Comparison of ENCODE assay signal across 24 mouse cellular contexts in the genomic region with DNA sequence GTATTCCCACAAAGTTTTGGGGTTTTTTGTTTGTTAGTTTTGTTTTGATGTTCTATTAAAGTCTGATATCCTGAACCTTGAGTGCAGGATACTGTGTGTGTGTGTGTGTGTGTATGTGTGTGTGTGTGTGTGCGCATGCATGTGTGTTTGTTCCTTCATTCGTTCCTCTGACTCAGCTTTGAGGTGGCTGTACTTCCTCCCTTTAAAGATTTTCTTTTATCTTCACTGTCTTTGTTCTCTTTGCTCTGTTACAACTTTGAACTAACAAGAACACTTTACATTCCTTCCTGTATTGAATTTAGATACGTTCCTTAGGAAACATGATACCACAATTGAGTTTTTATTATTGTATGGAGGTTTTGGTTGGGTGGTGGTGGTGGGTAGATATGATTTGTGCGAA. TPM values are rescaled to one million over a fixed set of nuclear protein-coding genes. Genes with fewer than 3 reads are reported as not detected.
DNase-seq lines count a peak whose midpoint lies in the region; ATAC-seq lines count a peak whose summit lies in the region.
"Had no signal": no experiment of that assay in that cellular context is flagged by ENCODE, and none has a peak within 500 bp of the region (broad histone marks: within the 10 kb centered on the region; RNA-seq: fewer than 3 reads in every experiment).

No protein-coding gene starts in this region.

- H3K27me3 ChIP-seq in heart, embryonic 13.5 days (replicated peaks), result no peaks in the 10 kb centered on the region
- H3K27me3 ChIP-seq in forebrain, embryonic 16.5 days (replicated peaks; ENCODE audit: control insufficient read depth, insufficient read depth, low read length), result no peaks in the 10 kb centered on the region
- H3K27me3 ChIP-seq: hindbrain, embryonic 12.5 days; limb, embryonic 12.5 days; liver, embryonic 12.5 days had no signal

- no peak overlapping the region for H3K4me2 ChIP-seq in heart, embryonic 13.5 days
- no peak overlapping the region for H3K4me2 ChIP-seq in forebrain, embryonic 16.5 days (ENCODE audit: low read length)
- H3K4me2 ChIP-seq: hindbrain, embryonic 12.5 days; limb, embryonic 12.5 days; liver, embryonic 12.5 days had no signal

- H3K4me3 ChIP-seq in heart, embryonic 13.5 days, result no peak overlapping the region
- no peak overlapping the region for H3K4me3 ChIP-seq in forebrain, embryonic 16.5 days (replicated peaks; ENCODE audit: low read length)
- H3K4me3 ChIP-seq: hindbrain, embryonic 12.5 days; limb, embryonic 12.5 days; liver, embryonic 12.5 days had no signal

- no peaks in the 10 kb centered on the region for H3K9me3 ChIP-seq in heart, embryonic 13.5 days
- no peaks in the 10 kb centered on the region for H3K9me3 ChIP-seq in forebrain, embryonic 16.5 days (ENCODE audit: control insufficient read depth, low read length)
- H3K9me3 ChIP-seq: hindbrain, embryonic 12.5 days; limb, embryonic 12.5 days; liver, embryonic 12.5 days had no signal

- ATAC-seq in heart, embryonic 13.5 days (ENCODE audit: extremely low read depth, insufficient number of reproducible peaks, low FRiP score, low TSS enrichment), result no peak
- peak; percentile 41; the same call in 1 of the 2 replicates for ATAC-seq in neutrophil, adult 5-6 weeks (ENCODE audit: extremely low read depth, insufficient number of reproducible peaks, low FRiP score, poor library complexity, severe bottlenecking)
- ATAC-seq in forebrain, embryonic 16.5 days, result no peak
- ATAC-seq: forebrain, embryonic 14.5 days; liver, embryonic 12.5 days had no signal

- peaks cover 17% of the 10 kb centered on the region for H3K4me1 ChIP-seq in heart, embryonic 13.5 days
- no peaks in the 10 kb centered on the region for H3K4me1 ChIP-seq in forebrain, embryonic 16.5 days (replicated peaks; ENCODE audit: control insufficient read depth, insufficient read depth, low read length)
- H3K4me1 ChIP-seq: hindbrain, embryonic 12.5 days; limb, embryonic 12.5 days had no signal

- peak overlapping the region; percentile 42; the same call in 1 of the 2 replicates for H3K27ac ChIP-seq in heart, embryonic 13.5 days (replicated peaks)
- H3K27ac ChIP-seq in forebrain, embryonic 16.5 days (ENCODE audit: low read length), result no peak overlapping the region
- H3K27ac ChIP-seq: hindbrain, embryonic 12.5 days; limb, embryonic 12.5 days; liver, embryonic 12.5 days had no signal

- 56% methylated on average over 4 of the region's 4 CpGs for WGBS in heart, embryonic 13.5 days
- WGBS in forebrain, embryonic 16.5 days, result 76% methylated on average over 4 of the region's 4 CpGs

- no peak for DNase-seq in heart, postnatal 10 days
- DNase-seq in T-cell, adult 2 months (ENCODE audit: low spot score), result peak; percentile 77
- peak; percentile 15 to 26 for DNase-seq in thymus, postnatal 36 days
- no peak for DNase-seq in ovary, postnatal 36 days (ENCODE audit: low spot score)
- DNase-seq in retina, postnatal 1 day, result no peak
- DNase-seq: adrenal gland, postnatal 25 days; cerebellum, adult 2 months; gastrocnemius, postnatal 25 days; kidney, adult 9 months; kidney, postnatal 25 days; lung, adult 2 months; right cerebral cortex, postnatal 14 days; spleen, adult 18-20 months had no signal

- no peak overlapping the region for H3K9ac ChIP-seq in heart, embryonic 13.5 days
- no peak overlapping the region for H3K9ac ChIP-seq in forebrain, embryonic 16.5 days (replicated peaks; ENCODE audit: low read depth, low read length)
- H3K9ac ChIP-seq: hindbrain, embryonic 12.5 days; limb, embryonic 12.5 days; liver, embryonic 12.5 days had no signal

- intact Hi-C loops in heart, postnatal 10 days (cut with DNase I), result no loop called here

- peaks cover 49% of the 10 kb centered on the region for H3K36me3 ChIP-seq in heart, embryonic 13.5 days
- peaks cover 12% of the 10 kb centered on the region for H3K36me3 ChIP-seq in forebrain, embryonic 16.5 days (ENCODE audit: control insufficient read depth, insufficient read depth)

RNA-seq across cellular contexts. Expression of gene Ccnt2, which starts 22.4 kb away (rescaled TPM):
- 56.9 and 62.6 TPM in 2 replicates for polyA plus RNA-seq in heart, embryonic 13.5 days (2015; fragmentation: Nextera tagmentation; extraction: Ambion mirVana)
- 10 to 100 TPM; 33.5 to 33.9 TPM for total RNA-seq in heart, postnatal 10 days (2021)
- total RNA-seq in neutrophil, adult 5-6 weeks (2017), result 106 and 123 TPM in 2 replicates
- polyA plus RNA-seq in forebrain, embryonic 16.5 days (2015; fragmentation: Nextera tagmentation; extraction: Ambion mirVana), result 99.9 and 127 TPM in 2 replicates

RNA-seq across cellular contexts. Expression of gene Map3k19, which starts 58.5 kb away (rescaled TPM):
- 0.04 TPM in 1 of 2 replicates, not detected in the other for polyA plus RNA-seq in heart, embryonic 13.5 days (2015; fragmentation: Nextera tagmentation; extraction: Ambion mirVana)
- under 1 TPM in 1 of 2 experiments, not detected in 1; 0.07 TPM for total RNA-seq in heart, postnatal 10 days (2021)
- 13.1 and 14.1 TPM in 2 replicates for total RNA-seq in neutrophil, adult 5-6 weeks (2017)
- 0.20 and 0.42 TPM in 2 replicates for polyA plus RNA-seq in forebrain, embryonic 16.5 days (2015; fragmentation: Nextera tagmentation; extraction: Ambion mirVana)
- polyA plus RNA-seq: embryonic facial prominence, embryonic 11.5 days; heart, postnatal 0 days; intestine, embryonic 14.5 days; limb, embryonic 12.5 days; liver, embryonic 12.5 days; neural tube, embryonic 11.5 days had no signal

Comparison
In these comparisons a context has a peak if more than half of its experiments do, and no peak if none do; other contexts are left out.
1. DNase-seq: peak in T-cell, adult 2 months (single experiment) and thymus, postnatal 36 days (2 of 2); none in heart, postnatal 10 days (0 of 2), ovary, postnatal 36 days (single experiment) and retina, postnatal 1 day (single experiment).
2. RNA of gene Map3k19, which starts 58.5 kb away (total RNA-seq): 13.1 to 14.1 TPM in neutrophil, adult 5-6 weeks; 0.07 TPM in heart, postnatal 10 days; every median in the first group is over 10 times any median in the second.